Mouse (Mus musculus) fat pad, adult 2 months (tissue): ENCODE data around the gene Babam2.

Experiments
- DNase-seq: peaks from one replicate; pipeline ENCODE4 v3.0.0-alpha.2; 2011; ENCODE audit warnings: low read depth, low spot score; ENCODE audit errors: extremely low read depth

The Babam2 gene

DNA sequence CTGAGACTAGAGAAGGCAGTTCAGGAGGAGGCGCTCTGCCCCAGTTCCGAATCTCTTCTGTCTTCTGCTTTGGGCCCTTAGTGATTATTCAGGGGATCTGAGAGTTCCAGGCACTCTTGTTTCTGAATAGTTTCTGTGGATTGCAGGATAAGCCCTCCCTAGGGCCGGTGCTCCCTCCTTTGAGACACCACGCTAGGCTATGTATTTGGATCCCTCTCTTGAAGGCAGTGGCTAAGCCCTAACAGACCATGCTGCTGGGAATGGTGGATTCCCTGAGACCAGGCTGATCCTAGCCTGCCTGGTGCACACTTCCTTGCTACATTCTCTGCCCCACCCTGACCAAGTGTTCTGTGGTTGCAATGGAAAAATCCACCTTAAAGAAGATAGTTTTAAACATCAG, 371.6 kb downstream of the Babam2 start:
- no peak for DNase-seq

DNA sequence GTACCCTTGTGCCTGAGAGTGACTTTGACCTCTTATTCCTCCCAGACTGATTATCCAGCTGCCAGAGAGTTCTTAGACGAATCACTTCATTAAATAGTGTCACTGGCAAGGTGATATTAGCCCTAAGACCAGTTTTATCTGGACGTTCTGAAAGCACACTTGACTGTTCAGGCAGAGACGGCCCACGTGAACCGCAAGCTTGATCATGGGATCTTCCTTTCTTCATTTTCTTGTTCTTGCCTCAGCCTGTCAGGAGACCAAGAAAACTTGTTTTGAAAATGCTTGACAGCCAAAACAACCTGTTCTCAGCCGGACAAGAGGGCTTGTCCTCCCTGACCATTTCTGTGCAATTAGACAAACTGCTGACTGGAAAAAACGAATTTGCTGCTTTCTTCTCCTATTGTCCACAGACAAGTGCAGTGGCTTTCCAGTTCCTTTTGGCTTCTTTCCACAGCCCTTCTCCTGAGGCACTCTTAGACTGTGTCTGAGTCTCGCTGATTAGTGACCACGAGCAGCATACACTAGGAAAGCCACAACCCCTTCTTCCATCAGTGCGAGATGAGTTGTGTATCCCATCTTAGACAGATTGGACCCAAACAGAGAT, 372.2 kb downstream of the Babam2 start:
- DNase-seq: no peak

DNA sequence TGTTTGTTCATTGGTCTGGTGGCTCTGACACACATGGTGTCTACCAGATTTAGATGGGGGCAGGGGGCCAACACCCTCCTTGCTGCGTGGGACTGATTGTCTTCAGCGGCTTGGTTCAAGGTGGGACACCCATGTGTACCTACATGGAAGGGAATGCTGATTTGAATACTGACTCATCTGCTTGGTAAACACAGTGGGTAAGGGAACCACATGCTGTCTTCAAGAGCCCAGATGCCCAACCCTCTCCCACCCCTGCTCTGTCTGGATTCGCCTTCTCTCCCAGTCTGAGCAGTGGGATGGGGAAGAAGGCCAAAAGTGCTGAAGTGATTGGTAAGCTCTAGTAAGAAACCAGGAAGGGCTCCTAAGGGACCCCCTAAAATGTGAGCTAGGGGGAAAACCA, 373.3 kb downstream of the Babam2 start:
- no peak for DNase-seq

DNA sequence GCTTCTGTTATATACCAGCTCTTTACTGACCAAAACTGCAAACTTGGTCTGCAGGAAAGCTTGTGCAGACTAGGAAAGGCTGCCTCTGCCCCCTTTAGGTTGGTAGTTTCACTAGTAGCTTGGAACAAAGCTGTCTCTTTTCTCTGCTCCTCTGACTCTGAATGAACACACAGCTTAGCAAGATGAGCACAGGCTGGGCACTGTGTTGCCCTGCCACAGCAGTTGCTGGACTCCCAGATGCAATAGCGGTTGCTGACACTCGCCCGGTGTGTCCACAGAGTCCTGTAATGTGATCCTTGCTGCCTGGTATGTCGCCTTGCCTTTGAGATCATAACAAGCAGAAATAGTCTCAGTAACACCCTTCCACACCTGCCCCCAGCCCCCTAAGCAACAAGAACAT, 373.8 kb downstream of the Babam2 start:
- no peak for DNase-seq

DNA sequence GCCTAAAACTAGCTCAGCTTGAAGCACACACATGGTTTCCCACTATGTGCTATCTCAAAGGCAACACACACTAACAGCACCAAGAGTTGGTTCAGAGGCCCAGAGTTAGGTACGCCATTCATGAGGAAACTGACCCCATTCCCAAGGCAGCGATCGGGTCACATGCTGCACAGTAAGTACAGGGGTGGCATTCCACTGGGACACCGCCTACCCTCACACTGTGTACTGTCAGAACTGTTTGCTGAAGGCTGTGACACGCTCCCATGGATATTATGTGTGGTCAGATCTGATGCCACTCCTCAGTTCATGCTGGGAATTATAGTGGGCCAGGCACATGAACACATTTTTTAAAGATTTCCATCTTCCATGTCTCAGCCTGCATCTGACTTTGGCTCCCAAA, 374.3 kb downstream of the Babam2 start:
- DNase-seq: no peak

DNA sequence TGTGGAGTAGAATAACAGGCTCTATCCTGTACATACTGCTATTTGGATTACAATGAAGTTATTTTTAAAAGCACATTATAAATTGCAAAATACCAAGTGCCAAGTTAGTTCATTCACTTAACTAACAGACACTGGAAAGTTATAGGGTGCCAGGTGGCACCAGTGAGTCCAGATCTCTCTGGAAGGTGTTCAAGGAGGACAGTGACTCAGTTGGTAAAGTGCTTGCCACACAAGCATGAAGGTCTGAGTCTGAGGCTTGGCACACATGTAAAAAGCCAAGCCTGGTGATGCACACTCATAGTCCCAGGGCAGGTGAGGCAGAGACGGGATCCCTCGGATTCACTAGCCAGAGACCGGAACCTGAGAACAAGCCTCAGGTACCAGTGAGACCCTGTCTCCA, 375.4 kb downstream of the Babam2 start:
- DNase-seq: peak; percentile 66

DNA sequence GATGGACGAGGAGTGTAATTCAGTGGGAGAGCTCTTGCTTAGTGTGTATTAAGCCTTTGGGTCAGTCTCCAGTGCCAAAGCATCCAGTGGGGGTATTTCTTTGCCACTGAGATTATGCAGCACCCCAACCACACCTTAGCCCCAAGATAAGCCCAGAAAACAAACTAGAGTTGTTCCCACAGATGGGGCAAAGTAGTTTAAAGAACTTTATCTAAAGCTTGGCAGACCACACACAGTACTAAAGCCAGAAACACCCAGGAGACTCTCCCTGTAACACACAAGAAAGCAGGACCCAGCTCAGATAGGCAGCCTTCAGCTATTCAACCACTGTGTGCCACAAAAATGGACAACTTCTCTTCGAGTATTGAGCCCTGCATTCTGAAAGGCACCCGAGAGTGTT, 376.6 kb downstream of the Babam2 start:
- no peak for DNase-seq

DNA sequence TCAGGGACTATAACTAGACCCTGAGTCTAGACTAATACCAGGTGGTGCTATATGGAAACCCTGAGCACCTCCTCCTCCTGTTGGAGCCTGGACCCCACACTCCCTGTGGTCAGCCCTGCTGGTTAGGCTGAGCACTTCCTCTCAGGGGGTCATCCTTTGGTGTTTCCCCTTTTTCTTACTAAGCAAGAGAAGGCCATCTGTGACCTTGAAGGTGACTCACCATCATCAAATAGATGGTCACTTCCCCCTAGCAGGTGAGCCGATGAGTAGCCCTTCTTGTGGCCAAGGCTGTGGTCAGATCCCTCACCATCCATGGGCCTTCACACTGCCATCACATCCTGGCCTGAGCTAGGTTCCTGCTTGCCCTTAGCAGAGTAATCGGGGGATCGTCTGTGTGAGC, 379.7 kb downstream of the Babam2 start:
- DNase-seq: no peak

DNA sequence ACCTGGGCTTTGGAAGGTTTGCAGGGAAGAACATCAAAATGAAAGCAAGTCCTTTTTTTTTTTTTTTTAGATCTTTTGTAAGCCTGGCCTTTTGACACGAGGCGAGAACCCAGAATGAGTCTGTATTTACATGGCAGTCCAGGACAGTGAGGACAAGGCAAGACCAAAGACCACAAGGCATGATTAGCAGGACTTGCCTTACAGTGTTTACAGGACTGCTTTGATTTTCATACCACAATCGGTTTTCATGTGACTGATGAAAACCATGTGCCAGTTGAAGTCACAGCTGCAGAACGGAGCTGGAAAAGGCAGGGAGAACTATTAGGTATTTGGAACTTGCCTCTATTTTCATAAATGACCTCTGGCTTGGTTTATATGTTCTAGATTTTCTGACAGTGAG, 381.5 kb downstream of the Babam2 start:
- DNase-seq: no peak

DNA sequence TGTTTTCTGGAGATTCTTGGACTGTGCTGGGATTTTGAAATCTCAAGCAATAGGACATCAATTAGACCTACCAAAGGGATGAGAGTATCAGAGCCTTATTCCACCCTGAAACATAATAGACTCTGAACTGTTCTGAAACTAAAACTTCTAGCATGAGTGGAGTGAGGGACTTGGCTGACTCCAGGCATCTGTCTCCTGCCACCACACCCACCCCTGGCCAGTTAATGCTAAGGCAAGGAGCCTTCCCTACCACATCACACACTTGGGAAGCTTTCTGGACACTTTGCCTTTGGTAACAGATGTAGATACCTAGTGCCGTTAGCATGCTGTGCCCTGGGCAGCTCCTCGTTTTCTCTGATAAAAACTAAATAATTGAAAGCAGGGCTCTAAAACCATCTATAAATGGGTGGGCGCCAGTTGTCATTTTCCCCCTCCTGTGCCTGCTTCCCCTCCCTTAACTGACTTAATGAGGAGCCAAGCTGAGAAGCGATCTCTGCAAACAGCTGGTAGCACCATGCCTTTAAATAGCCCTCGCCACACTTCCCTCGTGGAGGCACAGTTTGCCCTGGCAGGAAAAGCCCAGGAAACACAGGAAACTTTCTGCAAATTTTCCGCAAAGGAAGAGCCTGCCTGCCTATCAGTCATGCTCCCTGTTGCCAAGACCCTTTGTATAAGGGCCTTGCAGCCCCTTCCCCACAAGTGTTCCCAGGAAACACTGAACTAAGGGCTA, 383.2 kb downstream of the Babam2 start:
- no peak for DNase-seq

DNA sequence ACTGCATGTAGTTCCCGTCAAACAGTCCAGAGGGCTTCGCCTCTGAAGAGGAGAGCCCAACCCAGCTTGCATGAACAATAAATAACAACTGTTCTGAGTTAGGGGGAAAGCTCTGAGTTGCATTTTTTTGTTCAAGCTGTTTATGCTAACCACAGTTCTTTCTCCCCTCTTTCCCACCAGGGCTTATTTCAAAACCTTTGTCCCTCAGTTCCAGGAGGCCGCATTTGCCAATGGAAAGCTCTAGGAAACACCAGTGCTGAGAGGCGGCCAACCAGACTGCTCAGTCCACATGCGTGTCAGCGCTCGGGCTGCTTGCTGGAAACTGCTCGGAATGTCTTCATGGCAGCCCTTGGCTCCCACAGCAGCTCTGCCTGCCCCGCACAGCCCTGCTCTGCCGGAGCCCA, 386.9 kb downstream of the Babam2 start:
- no peak for DNase-seq

DNA sequence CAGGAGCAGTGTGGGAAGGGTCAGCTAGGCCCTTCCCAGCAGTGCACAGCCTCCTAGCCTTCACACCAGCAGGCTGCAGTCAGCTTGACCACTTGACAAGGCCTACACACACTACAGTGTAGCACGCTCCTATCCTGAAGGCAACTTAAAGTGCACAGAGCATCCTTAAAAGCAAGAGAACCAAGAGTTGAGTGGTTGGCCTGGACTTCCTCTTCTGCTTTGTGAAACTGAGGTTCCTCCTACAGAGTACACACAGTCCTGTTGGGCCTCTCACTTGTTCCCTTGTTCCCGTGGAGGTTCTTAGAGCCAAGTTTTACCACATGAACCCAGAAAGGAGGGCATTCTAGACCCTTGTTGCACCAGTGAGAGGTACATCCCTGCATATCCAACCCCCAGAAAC, 388.1 kb downstream of the Babam2 start:
- no peak for DNase-seq

DNA sequence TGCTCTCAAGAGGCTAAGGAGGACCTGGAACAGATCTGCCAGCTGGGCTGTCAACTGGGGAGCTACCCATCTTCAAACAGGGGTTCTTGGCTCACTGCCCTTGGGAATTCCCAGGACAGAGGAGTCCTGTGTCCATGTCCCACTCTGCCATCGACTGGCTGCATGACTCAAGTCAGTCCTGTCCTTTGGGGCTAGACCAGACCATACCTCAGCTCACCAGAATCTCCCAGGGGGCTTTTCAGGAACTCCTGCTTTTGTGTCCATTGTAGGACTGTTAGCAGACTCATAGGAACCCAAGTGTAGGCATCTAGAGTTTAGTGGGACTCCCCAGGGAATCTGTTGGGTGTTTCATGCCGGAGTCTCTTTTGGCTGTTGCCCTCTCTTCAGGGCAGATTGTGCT, 388.5 kb downstream of the Babam2 start:
- DNase-seq: no peak

DNA sequence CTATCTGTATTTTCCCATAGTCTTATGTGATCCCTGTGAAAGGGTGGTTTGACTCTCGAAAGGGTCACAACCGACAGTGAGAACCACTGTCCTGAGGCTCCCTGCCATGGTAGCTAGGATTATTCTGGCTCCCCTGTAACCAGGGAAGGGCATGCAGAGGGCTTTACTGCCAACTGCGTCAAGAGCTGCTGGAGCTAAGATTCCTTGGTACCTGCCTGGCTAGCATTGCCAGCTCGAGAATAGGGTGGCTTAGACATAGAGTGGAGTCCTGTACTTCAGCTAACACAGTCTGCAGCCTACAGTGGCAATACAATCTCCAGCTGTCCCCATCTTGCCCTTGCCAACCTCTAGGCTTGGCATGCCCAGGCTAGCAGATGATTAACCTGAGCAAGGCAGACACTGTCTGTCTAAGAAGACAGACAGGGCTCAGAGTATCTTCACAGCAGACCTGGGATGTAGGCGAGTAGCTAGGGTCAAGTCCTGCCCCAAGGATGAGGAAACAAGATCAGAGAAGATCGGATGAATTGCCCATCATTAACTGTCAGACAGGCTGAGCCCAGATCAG, 389.1 kb downstream of the Babam2 start:
- DNase-seq: no peak

DNA sequence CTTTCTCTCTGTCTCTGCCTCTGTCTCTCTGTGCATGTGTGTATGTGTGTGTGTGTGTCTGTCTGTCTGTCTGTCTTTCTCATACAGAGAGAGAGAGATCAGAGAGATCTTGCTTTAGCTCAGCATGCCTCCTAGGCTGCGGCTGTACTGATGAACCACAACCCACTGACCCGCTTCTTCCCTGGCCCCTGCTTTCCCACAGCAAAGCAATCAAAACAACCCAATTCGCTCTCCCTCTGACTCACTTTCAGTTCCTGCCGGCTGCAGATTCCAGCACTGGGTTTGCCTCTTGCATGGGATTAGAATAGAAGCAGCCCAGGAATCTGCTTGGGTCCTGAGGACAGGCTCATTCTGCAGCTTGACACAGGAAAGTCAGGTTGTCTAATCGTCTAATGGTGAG, 392.0 kb downstream of the Babam2 start:
- DNase-seq: no peak

DNA sequence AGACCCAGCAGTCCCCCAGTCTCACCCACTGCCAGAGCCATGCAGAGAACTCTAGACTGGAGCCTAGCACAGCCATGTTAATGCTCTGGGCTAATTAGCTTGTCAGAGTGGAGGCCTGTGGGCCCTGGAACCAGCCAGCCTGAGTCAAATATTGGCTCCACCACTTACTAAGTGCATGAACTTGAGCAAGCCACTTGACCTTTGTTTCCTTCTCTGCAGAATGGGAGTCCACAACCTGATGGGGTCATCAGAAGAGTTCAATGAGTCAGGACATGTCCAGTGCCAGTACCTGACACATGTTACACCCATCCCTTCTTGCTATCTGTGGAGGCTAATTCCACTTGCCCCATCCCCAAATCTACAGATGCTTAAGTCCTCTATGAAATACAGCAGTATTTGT, 394.8 kb downstream of the Babam2 start:
- no peak for DNase-seq

DNA sequence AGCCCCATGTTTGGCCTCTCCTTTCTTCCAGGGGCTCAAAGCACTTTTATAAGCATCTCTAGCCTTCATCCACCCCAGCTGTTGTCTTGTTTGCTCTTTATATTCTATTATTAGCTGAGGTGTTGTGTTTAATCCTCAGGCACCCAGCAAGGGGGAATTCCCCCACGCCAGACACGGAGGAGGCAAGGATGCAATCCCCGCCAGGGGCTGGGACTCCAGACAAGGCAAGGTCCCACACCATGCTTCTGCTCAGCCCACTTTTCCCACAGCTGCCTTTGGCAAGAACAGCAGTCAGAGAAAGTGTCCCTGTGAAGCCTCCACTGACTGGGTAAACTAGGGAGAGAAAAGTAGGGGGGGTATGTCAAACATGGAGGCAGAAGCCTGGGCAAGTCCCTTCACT, 401.2 kb downstream of the Babam2 start:
- no peak for DNase-seq

DNA sequence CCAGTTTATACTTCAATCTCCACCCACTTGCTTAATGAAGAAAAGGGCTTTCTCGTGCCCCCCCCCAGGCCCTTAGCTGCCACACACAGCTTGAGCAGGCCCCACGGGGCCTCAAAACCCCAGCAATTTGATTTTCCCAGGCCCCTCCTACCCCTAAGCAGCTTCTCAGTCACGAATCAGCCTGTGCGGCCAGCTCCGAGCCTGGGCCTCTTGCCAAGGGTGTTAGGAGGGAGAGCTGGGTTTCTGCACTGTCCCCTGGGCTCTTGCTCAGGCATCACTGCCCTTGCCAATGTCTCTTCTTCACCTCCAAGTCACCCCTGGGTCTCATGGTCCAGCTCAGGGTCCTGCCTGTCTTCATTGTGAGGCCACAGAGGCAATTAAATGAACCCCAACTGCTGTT, 405.0 kb downstream of the Babam2 start:
- DNase-seq: no peak

DNA sequence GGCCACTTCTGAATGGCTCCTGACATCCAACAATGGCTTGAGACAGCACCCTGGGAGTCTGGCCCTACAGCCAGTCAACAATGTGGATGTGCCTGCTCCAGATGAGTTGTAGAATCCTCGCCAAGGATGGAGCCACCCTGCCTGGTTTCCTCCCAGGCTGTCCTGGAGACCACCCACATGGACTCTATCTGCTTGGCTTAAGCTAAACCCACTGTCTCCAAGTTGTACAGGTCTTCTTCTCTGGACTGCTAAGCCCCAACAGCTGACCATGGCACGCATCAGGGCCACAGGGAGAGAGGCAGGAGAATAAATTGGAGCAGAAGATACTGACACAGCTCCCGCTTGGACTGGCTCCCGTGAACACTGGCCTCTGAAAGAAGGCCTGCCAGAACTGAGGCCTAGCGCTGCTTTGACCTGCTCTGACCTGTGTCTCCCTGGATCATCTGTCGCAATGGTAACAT, 405.5 kb downstream of the Babam2 start:
- DNase-seq: no peak

DNA sequence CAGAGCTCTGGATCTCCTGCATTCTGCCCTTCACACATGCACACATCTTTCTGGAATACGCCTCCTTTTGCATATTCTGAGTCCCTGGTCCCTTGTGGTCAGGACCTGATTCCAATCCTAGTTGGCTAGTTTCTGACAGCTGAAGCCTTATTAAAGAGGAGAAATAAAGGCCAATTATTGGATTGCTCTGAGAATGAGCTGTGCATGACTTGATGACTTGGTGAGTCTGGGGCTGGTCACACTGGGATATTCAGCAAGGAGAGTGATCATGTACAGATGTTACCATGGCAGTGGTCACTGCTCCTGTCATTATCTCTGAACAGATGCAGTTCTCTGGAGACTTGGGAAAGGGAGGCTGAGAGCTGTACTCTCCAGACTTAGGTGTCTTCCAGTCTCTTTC, 406.1 kb downstream of the Babam2 start:
- DNase-seq: no peak

DNA sequence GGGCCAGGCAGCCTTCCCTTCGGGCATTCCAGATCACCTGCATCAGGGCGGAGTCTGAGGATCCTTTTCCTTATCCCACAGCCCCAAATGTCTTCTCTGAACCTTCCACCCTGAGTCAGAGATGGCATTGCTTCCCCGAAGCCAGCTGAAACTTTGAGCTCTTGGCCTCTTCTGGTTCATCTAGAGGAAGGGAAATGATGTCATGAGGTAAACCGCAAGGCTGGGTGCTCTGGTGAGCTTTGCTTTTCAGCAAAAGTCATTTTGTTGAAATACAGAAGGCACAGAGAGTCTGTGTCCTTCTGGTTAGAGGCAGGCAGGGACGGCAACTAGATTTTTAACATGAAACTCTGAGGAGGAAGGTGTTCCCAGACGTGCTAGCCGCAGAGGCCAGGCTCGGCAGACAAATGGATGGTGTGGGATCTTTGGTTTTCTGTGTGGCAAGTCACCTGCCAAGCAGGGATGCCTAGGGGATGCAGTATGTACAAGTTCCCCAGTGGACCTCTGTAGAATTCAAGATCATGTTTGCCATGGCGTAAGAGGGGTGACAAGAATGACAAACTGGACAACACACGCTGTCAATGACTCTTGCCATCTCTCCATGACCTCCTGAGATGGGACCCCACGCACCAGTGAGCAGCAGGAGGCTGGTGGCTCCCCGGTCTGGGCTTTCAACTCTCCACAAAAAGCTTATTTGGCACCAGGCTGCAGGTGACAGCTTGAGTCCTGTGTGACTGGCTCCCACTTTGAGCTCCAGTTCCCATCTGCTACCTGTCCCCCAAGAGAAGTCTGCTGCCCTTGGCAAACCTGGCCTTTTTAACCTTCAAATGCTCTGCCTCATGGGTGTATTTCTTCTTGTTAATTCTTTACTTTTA, 406.9 kb downstream of the Babam2 start:
- no peak for DNase-seq
